Mouse (Mus musculus) liver, adult 10 weeks (tissue): ENCODE results near the gene Aadacl4. TPM values are rescaled to one million over a fixed set of nuclear protein-coding genes. Genes with fewer than 3 reads are reported as not detected.

Experiments
- polyA plus RNA-seq: library from polyadenylated mRNA; stranded (reverse); fragments of 350-450 nt; fragmentation: Illumina TruSeq; extraction: RNeasy Lipid Tissue Mini Kit (QIAGEN cat#74804); gene quantifications from one replicate; pipeline ENCODE4 v1.2.3, GENCODE M21; 2014; ENCODE audit warnings: low read depth, low replicate concordance

Gene Aadacl4
- polyA plus RNA-seq: not detected

GRCm38 (mm10) chr4:144613407-144613806 lies at the start of gene Aadacl4:
Gene Aadacl4, plus strand, starts transcription at chr4:144613707.

DNA sequence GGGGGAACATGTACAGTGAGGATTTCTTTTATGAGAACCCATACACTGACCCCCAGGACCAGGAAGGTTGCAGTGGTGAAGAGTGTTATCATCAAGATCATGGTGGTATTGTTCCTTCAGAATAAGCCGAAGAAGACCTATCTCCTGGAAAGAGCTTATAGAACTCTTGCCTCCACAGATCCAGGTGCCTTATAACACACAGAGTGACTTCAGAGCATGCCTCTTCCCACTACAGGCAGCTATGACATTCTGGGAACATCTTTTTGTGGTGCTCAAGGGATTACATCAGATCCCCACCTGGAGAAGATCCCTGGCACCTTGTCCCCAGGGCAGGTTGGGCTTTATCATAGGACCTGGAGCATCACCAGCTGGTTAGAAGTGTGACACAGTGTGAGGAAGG lies 48.5 kb upstream of the Aadacl4 start, which contains the start of gene Gm13124:
Gene Gm13124, minus strand, starts transcription at position 101 of the 400 bp plus-strand sequence.

Other genes with a start within 250 kb of the Aadacl4 start
- not detected for gene Pramef20, start 235.8 kb upstream of the Aadacl4 start, polyA plus RNA-seq
- not detected for gene Pramef12, start 205.2 kb upstream of the Aadacl4 start, polyA plus RNA-seq
- not detected for gene 1700012P22Rik, start 174.9 kb upstream of the Aadacl4 start, polyA plus RNA-seq
- gene Gm9944, start 160.4 kb upstream of the Aadacl4 start, polyA plus RNA-seq: not detected
- not detected for gene Aadacl3, start 150.0 kb upstream of the Aadacl4 start, polyA plus RNA-seq
- gene 9430007A20Rik, start 93.9 kb upstream of the Aadacl4 start, polyA plus RNA-seq: not detected
- not detected for gene Gm13124, start 48.6 kb upstream of the Aadacl4 start, polyA plus RNA-seq
- not detected for gene Gm436, start 72.7 kb downstream of the Aadacl4 start, polyA plus RNA-seq
- not detected for gene Gm13178, start 107.7 kb downstream of the Aadacl4 start, polyA plus RNA-seq
- not detected for gene Gm438, start 172.9 kb downstream of the Aadacl4 start, polyA plus RNA-seq